Mouse (Mus musculus): Measurements from ENCODE around the gene Ptms.

- no peak for TF ChIP-seq CTCF (IDR thresholded peaks at IDR 0.05; ENCODE audit: control insufficient read depth, insufficient read depth, insufficient replicate concordance, low read depth, low read length)
- TF ChIP-seq POLR2A (IDR thresholded peaks at IDR 0.05; ENCODE audit: control insufficient read depth, low read depth, low read length) = no peak
These were observed 13.2 kb upstream of the Ptms start for GRCm38 (mm10) chr6:124933127-124933526.
